Mouse (Mus musculus) layer of hippocampus, postnatal 25 days (tissue): ENCODE data around the gene Ifna12. TPM values are rescaled to one million over a fixed set of nuclear protein-coding genes. Genes with fewer than 3 reads are reported as not detected.
"Not testable (repeated sequence)": the region's sequence is repeated elsewhere in the genome, so short reads cannot be mapped to it uniquely, and the experiment has no call there.

ENCODE experiments used
- DNase-seq, 2 experiments: peaks; one replicate each; pipeline ENCODE4 v3.0.0; 2022; ENCODE audit warnings: mixed read lengths in 2 of 2, low spot score in 1 of 2; ENCODE audit errors: extremely low spot score in 1 of 2
- total RNA-seq, 2 experiments: library from RNA; stranded (reverse); gene quantifications; 2 replicates each; pipeline ENCODE4 v1.2.3; 2021

Gene Ifna12
- not detected for total RNA-seq

GRCm38 (mm10) chr4:88603276-88603675 is at the start of gene Ifna12:
Gene Ifna12, minus strand, starts transcription at chr4:88603376.
- DNase-seq: no peak

- no peak for DNase-seq
Observed at GRCm38 (mm10) chr4:88644359-88644758, 41.2 kb upstream of the Ifna12 start, which contains the start of gene Ifna13. Gene Ifna13, minus strand, starts transcription at chr4:88644459.

DNA sequence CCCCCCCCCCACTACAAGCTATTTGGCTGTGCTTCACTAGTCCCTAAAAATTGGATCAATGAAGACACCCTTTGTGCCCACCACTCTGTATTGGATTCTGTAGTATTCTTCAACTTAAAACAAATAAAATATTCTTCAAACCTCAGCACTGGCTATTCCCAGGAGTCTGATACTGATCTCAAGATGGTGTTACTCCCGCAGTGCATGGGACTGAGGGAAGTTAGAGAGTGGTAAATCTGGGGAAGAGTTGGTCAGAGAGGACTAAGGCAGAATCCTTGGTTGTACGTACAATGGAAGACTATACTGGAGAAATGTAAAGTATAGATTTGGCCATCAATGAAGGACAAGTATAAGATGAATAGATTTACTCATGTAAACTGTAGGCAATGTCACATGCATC is 39.4 kb upstream of the Ifna12 start:
- no peak for DNase-seq

GRCm38 (mm10) chr4:88641077-88641831 is 38.1 kb upstream of the Ifna12 start:
- DNase-seq: peak; percentile 89 to 100

DNA sequence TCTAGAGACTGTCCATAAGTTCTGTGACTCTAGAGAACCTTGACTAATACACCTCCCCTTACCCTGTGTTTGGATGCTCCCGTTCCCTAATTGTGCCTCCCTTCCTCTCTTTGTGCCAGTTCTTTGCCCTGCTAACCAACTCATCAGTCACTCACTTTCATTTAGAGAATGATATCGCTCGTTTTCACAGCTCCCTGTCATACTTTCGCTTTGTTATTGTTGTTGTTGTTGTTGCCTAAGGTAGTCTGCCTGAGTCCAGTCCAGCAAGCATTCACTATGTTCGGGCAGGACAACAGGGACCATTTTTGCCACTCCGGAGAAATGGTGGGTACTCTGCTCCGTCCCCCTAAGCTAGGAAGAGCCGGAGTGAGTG is 37.5 kb upstream of the Ifna12 start:
- DNase-seq: no peak

DNA sequence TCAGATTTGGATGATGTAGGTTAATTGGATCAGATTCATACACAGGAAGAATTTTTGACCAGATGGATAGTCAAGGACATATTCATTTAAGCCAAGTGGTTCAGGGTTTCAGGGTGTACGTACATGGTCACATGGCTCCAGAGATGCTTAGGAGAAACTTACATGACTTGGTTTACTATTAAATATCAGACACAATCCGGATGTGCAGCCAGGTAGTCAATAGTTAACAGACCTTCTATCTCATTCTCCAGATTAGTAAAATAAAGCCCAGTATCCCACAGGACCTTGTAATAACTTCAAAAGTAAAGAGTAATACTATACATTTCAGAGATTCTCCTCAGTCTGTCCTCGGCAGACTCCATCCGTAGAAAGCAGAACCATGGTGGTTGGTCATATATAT is 31.1 kb upstream of the Ifna12 start, which contains the start of gene C87499:
TSS of gene C87499 (minus strand) at position 101 of the 400 bp plus-strand sequence.
- DNase-seq: no peak

- DNase-seq: no peak
Observed at GRCm38 (mm10) chr4:88592285-88592684, 10.9 kb downstream of the Ifna12 start, which contains the start of gene Ifna9. Gene Ifna9, minus strand, starts transcription at chr4:88592385.

GRCm38 (mm10) chr4:88571698-88572097 is 31.5 kb downstream of the Ifna12 start, which contains the start of gene Ifna14:
Gene Ifna14, minus strand, starts transcription at chr4:88571798.
- no peak for DNase-seq

- no peak for DNase-seq
Observed at GRCm38 (mm10) chr4:88561791-88562190, 41.4 kb downstream of the Ifna12 start.

DNA sequence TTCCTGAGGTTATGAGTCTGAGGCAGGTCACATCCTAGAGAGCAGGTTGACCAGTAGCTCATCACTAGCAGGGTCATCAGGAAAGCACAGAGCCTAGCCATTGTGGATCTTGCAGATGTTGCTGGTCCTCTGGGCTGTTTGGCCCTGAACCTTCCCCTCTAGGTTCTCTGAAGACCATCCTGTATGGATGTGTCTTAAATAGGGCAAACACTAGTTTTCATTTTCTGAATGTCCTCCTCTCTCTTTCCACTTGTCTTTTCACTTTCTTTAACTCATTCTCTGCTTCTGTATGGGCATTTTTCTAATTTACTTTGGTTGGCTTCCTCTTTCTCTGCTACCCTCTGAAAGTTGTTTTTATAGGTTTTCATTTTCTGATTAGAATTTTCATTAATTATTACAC is 45.0 kb downstream of the Ifna12 start, which contains the start of gene Ifna15:
TSS of gene Ifna15 (minus strand) at position 101 of the 400 bp plus-strand sequence.
- DNase-seq: not testable (repeated sequence)

Other genes starting within 250 kb of the Ifna12 start
- gene Hacd4, start 164.4 kb downstream of the Ifna12 start, total RNA-seq: 1 to 10 TPM; 1.4 to 1.5 TPM
- gene Ifnb1, start 80.6 kb downstream of the Ifna12 start, total RNA-seq: not detected
- not detected for gene Ifna15, start 45.1 kb downstream of the Ifna12 start, total RNA-seq
- not detected for gene Ifna14, start 31.6 kb downstream of the Ifna12 start, total RNA-seq
- gene Ifna9, start 11.0 kb downstream of the Ifna12 start, total RNA-seq: not detected
- gene C87499, start 31.0 kb upstream of the Ifna12 start, total RNA-seq: not detected
- not detected for gene Ifna13, start 41.1 kb upstream of the Ifna12 start, total RNA-seq
- gene Ifna16, start 73.5 kb upstream of the Ifna12 start, total RNA-seq: not detected
- gene Ifna2, start 80.5 kb upstream of the Ifna12 start, total RNA-seq: not detected
- not detected for gene Ifnab, start 88.0 kb upstream of the Ifna12 start, total RNA-seq
- gene Gm26566, start 118.4 kb upstream of the Ifna12 start, total RNA-seq: 1 to 10 TPM; 1.4 to 1.8 TPM
- gene Klhl9, start 119.1 kb upstream of the Ifna12 start, total RNA-seq: 100 to 1,000 TPM; 105 to 109 TPM
- not detected for gene Gm13271, start 151.5 kb upstream of the Ifna12 start, total RNA-seq
- gene Gm13283, start 156.7 kb upstream of the Ifna12 start, total RNA-seq: not detected
- gene Gm13290, start 170.5 kb upstream of the Ifna12 start, total RNA-seq: not detected
- not detected for gene Gm13289, start 173.5 kb upstream of the Ifna12 start, total RNA-seq
- not detected for gene Gm13272, start 176.5 kb upstream of the Ifna12 start, total RNA-seq
- gene Ifnz, start 178.8 kb upstream of the Ifna12 start, total RNA-seq: not detected
- not detected for gene Gm13276, start 182.3 kb upstream of the Ifna12 start, total RNA-seq
- gene Gm13277, start 185.3 kb upstream of the Ifna12 start, total RNA-seq: not detected
- gene Gm13278, start 188.2 kb upstream of the Ifna12 start, total RNA-seq: not detected
- not detected for gene Gm13275, start 191.1 kb upstream of the Ifna12 start, total RNA-seq
- not detected for gene Gm13279, start 194.0 kb upstream of the Ifna12 start, total RNA-seq
- not detected for gene Gm13285, start 196.3 kb upstream of the Ifna12 start, total RNA-seq
- gene Gm13287, start 199.9 kb upstream of the Ifna12 start, total RNA-seq: not detected
- gene Gm13288, start 202.2 kb upstream of the Ifna12 start, total RNA-seq: not detected
- not detected for gene Ifna7, start 212.9 kb upstream of the Ifna12 start, total RNA-seq
- not detected for gene Ifna11, start 216.6 kb upstream of the Ifna12 start, total RNA-seq
- gene Ifna6, start 224.0 kb upstream of the Ifna12 start, total RNA-seq: not detected
- gene Ifna5, start 232.1 kb upstream of the Ifna12 start, total RNA-seq: not detected
- gene Ifna4, start 238.5 kb upstream of the Ifna12 start, total RNA-seq: not detected
- gene Ifna1, start 246.7 kb upstream of the Ifna12 start, total RNA-seq: not detected